Mouse (Mus musculus) cerebellum, adult 9-11 months (tissue): ENCODE measurements around the gene Cad.

Experiments
- DNase-seq: peaks from one replicate; pipeline ENCODE4 v3.0.0; 2022

The Cad gene

GRCm38 (mm10) chr5:31071059-31071458, 16.5 kb downstream of the Cad start:
- DNase-seq: no peak

GRCm38 (mm10) chr5:31071821-31072220, 17.2 kb downstream of the Cad start:
- DNase-seq: no peak

DNA sequence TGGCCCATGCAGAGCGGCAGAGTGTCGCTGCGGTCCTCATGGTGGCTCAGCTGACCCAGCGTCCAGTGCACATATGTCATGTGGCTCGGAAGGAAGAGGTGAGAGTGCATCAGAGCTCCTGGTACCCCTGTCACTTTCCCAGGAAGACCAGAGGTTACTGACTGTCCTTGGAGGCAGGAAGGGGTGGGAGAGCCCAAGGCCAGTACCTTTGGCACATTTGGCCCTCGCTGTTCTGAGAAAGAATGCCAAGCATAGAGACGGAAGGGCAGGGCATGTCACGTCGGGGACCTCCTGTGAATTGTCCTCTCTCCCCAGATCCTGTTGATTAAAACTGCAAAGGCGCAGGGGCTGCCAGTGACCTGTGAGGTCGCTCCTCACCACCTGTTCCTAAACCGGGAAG, 18.6 kb downstream of the Cad start:
- no peak for DNase-seq

- no peak for DNase-seq
These were observed 21.8 kb downstream of the Cad start for GRCm38 (mm10) chr5:31076346-31076745.

DNA sequence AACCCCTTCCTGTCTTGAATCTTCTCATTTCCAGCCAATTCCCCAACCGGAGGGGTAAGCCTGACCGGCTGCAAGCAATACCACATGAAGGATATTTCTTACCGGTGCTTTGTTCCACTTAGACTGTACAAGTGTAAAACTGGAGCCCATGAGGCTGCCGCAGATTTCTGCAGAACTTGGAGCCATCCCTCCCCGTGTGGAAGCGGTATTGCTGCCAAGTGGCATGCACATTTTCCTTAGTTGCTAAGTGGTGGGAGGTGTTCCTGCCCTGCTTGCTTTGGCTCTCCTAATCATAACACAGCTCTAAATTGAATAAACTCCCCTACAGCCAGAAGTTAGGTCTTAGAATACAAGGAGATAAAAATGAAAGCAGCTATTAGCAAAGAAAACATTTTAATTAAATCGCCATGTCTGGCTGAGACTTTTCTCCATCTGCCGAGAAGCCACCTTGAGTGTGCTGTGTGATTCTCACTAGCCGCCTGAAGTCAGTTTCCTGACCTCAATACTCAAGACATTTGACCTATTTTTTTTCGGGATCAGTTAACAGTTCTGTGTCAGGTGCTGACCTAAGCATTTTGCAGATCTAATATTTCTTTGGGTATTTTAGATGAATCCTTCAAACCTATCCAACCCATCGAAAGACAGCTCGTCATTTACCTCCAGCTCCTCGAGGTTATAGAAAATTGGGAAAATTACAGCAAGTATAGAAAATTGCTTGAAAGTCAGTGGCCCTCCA, 25.6 kb downstream of the Cad start:
- no peak for DNase-seq

DNA sequence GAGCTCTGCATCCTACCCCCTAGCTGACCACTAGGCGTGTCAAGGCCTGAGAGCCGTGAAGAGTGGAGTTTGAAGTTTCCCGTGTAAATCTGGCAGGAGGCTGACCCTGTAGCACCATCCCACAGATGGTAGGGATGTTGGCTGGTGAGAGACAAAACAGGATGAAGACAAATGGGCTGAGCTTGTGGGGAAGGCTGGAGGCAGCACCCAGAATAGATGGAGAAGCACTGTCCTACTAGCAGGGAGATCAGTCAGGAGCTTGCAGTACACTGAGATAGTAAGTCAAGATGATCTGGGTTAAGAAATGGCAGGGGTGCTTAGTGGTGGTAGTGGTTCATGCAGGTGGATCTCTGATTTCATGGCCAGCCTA, 26.2 kb downstream of the Cad start:
- no peak for DNase-seq

DNA sequence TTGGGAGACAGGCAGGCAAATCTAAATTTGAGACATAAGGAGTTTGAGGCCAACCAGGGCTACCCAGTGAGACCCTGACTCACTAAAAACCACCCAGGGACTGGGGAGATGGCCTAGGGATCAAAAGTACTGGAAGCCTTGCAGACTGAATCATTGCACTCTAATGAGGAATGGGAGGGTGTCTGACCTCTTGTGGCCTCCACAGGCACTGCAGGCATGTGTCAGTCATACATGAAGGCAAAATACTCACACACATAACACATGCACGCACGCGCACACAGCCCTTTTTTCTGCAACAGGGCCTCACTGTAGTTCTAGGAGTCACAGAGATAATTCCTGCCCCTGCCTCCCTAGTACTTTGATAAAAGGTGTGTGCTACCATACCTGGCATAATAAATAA, 26.8 kb downstream of the Cad start:
- DNase-seq: no peak

DNA sequence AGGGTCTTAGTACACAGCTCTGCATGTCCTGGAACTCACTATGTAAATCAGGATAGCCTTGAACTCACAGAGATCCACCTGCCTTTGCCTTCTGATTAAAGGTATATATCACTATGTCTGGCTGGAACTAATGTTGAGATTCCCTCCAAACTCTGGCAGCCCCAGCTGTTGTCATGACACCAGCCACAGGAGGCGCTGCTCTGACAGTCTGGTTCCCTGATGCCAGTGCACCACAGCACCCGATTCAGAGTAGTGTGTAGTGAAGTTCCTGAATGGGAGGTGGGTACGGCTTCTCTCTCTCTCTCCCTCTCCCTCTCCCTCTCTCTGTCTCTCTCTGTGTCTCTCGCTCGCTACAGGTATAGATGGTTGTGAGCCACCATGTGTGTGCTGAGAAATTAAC, 27.8 kb downstream of the Cad start:
- no peak for DNase-seq

GRCm38 (mm10) chr5:31082935-31083625, 28.5 kb downstream of the Cad start:
- DNase-seq: no peak

- DNase-seq: no peak
These were observed 29.4 kb downstream of the Cad start for GRCm38 (mm10) chr5:31083949-31084348.

GRCm38 (mm10) chr5:31086606-31087005, 32.0 kb downstream of the Cad start:
- DNase-seq: no peak

DNA sequence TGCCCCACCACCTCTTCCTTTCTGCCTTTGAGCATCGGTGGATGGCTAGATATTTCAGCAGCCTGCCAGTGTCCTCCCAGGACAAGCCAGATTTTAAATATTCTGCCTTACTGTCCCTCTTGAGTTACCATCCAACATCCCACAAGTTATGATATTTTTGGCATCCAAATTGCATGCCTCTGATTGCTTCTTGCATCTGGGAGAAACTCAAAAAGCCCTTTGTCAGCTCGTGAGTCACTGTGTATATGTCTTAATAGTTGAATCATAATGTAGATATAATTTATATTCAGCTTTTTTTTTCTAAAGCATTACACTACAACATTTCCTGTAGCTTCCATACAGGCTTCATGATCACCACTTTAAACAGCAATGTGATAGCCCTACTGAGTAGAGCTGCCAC, 32.6 kb downstream of the Cad start:
- no peak for DNase-seq

- DNase-seq: no peak
These were observed 37.8 kb downstream of the Cad start for GRCm38 (mm10) chr5:31092231-31092975.

GRCm38 (mm10) chr5:31093151-31094041, 38.8 kb downstream of the Cad start:
- DNase-seq: no peak

DNA sequence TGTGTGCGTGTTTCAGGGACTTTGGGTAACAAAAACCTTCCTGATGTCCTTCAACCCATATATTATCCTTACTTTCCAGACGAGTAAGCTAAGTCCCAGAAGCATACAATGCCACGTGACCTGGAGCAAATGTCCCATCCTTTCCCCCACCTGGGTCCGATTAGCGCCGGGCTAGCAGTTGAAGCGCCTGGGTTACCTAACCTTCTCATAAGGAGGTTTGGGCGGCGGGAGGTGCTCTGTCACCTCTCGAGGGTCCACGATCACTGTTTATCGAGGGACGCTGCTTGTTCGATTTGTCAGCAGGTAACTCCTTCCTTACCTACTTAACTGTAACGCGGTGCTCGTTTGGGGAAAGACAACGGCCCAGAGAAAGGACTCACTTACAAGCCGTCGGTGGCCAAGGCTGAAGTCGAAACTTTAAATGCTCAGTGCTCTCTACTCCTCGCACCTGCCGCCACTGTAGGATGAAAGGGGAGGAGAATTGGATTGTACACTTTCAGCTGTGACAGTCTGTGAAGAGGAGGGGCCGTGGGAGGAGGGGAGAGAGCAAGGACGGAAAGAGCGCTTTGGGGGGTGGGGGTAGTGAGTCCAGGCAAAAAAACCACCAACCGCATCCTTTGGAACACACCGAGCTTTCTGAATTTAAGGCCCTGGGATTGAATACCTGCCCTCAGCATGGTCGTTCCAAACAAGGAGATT, 39.7 kb downstream of the Cad start:
- DNase-seq: no peak

DNA sequence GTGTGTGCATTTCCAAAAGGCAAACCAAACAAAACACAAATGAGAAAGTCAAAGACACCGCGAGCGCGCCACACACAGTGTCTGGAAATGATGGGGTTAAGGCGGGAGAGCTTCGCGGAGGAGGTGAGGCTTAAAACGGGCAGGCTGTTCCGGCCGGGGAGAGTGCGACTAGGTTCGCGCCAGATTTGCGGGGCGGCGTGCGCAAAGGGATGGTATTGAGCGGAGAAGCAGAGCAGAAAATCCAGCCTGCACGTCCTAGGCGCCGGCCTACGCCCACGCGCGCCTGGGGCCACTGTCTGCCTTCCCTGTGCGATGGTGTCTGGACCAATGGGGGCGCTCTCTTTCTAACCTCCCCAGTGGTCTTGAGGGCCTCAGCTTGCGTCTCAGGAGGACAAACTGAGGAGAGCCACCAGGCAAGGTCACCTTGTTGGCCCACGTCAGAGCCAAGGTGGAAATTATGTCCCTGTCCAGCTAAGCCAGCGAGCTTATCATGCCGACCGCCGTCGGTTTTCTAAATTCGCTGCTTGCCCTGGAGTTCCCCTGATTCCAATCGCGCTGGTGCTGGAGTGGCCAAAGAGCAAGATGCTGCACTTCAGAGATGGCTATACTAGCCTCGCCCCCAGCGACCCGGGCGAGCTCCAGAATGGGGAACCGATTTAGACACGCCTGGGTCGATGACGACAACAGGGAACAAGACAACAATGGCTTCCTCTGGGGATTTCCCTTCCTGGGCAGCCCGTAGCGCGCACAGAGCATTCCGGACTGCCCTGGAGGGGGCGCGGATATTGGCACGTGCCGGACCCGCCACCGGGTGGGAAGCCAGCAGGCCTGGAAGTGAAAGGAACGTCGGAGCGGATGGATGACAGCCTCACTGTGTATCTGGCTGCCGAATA, 40.5 kb downstream of the Cad start:
- no peak for DNase-seq

- no peak for DNase-seq
These were observed 41.3 kb downstream of the Cad start for GRCm38 (mm10) chr5:31095711-31096480.

DNA sequence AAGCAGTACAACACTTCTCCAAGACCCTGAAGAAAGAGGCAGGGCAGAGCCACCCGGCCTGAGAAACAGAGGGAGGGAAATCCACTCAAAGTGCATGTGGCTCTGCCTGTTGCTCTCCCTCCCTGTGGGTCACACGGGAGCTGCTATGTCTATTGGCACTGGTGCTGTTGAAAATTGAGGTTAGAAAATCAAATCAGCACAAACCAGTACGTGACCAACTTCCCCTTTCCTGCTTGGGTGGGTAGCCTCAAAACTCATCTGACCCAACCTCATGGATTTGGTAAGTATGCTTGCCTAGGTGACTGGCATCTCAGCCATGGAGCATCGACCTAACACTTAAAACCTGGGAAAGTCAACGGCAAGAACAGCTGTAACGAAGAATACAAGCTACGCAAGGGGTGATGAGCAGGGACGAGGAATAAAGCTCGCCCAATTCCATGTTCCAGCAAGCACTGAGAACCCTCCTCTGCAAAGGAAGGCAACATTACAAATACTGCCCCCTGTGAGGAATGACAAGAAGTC, 51.3 kb downstream of the Cad start, which contains the start of gene Dnajc5g:
Gene Dnajc5g (plus strand): TSS at position 472 of the 522 bp plus-strand sequence.
- DNase-seq: no peak

DNA sequence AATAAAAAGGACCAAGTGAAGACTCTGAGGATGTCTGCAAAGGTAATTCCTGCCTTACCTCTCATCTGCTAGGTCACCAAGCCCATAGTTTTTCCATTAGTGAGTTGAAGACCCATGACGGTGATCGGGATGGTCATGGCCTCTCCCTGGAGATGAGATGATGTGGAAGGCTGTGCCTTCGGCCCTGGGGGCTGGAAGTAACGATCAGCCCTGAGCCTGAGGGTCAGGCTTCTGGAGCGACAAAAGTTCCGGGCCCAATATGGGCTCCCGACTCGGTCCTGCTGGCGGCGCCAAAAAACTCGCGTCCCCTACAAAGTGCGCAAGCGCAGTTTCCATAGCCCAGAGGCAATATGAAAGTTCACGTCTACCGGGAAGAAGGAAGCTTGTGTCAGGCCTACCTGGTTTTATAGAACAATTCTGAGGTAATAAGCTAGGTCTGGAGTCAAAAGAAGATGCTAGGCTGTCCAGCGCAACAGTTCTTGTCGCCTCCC, 53.5 kb downstream of the Cad start, which contains the start of gene Slc30a3:
Gene Slc30a3 (minus strand): TSS at position 238 of the 491 bp plus-strand sequence.
- DNase-seq: no peak

GRCm38 (mm10) chr5:31110781-31111180, 56.2 kb downstream of the Cad start:
- DNase-seq: no peak
